16 mouse cellular contexts compared by ENCODE assay signal in genomic region chr4:156253043-156253442, GRCm38 (mm10). TPM values are rescaled to one million over a fixed set of nuclear protein-coding genes. Genes with fewer than 3 reads are reported as not detected.
DNase-seq lines count a peak whose midpoint lies in the region; ATAC-seq and TF ChIP-seq lines count a peak whose summit lies in the region.
"Had no signal": no experiment of that assay in that cellular context is flagged by ENCODE, and none has a peak within 500 bp of the region (broad histone marks: within the 10 kb centered on the region; RNA-seq: fewer than 3 reads in every experiment).

No protein-coding gene starts in this region.

- H3K27ac ChIP-seq in hindbrain, embryonic 11.5 days (ENCODE audit: low read depth, low read length) = peak overlapping the region; percentile 61; the same call in 1 of the 2 replicates
- no peak overlapping the region for H3K27ac ChIP-seq in hindbrain, postnatal 0 days
- peak overlapping the region; percentile 96 for H3K27ac ChIP-seq in liver, embryonic 15.5 days (replicated peaks)
- H3K27ac ChIP-seq: embryonic facial prominence, embryonic 13.5 days had no signal

- WGBS in hindbrain, embryonic 11.5 days = 46% methylated on average over 7 of the region's 7 CpGs
- WGBS in hindbrain, postnatal 0 days = 40% methylated on average over 7 of the region's 7 CpGs
- WGBS in liver, embryonic 15.5 days (ENCODE audit: insufficient replicate concordance) = 16% methylated on average over 7 of the region's 7 CpGs

- H3K9ac ChIP-seq in hindbrain, embryonic 11.5 days (ENCODE audit: low read depth, low read length) = no peak overlapping the region
- H3K9ac ChIP-seq in hindbrain, postnatal 0 days (replicated peaks; ENCODE audit: low read length) = no peak overlapping the region
- H3K9ac ChIP-seq in liver, embryonic 15.5 days = peak overlapping the region; percentile 60
- H3K9ac ChIP-seq: embryonic facial prominence, embryonic 13.5 days had no signal

- H3K36me3 ChIP-seq in hindbrain, embryonic 11.5 days (ENCODE audit: control insufficient read depth, insufficient read depth, low read length) = no peaks in the 10 kb centered on the region
- peaks cover 9% of the 10 kb centered on the region; the same call in 1 of the 2 replicates for H3K36me3 ChIP-seq in hindbrain, postnatal 0 days (ENCODE audit: insufficient read depth, low read length)
- peaks cover 32% of the 10 kb centered on the region for H3K36me3 ChIP-seq in G1E (replicated peaks)
- peaks cover 41% of the 10 kb centered on the region for H3K36me3 ChIP-seq in liver, embryonic 15.5 days (replicated peaks)

- no peak for TF ChIP-seq CTCF in hindbrain, postnatal 0 days (IDR thresholded peaks at IDR 0.05; ENCODE audit: low read depth)
- TF ChIP-seq CTCF in G1E (IDR thresholded peaks at IDR 0.05; ENCODE audit: low read depth, low read length) = no peak

- no peaks in the 10 kb centered on the region for H3K9me3 ChIP-seq in hindbrain, embryonic 11.5 days (ENCODE audit: control insufficient read depth, low read length)
- no peaks in the 10 kb centered on the region for H3K9me3 ChIP-seq in hindbrain, postnatal 0 days (ENCODE audit: low read length)
- H3K9me3 ChIP-seq in G1E (replicated peaks) = peaks cover 11% of the 10 kb centered on the region
- no peaks in the 10 kb centered on the region for H3K9me3 ChIP-seq in liver, embryonic 15.5 days (replicated peaks)
- H3K9me3 ChIP-seq: embryonic facial prominence, embryonic 13.5 days had no signal

- peaks cover 22% of the 10 kb centered on the region for H3K27me3 ChIP-seq in hindbrain, embryonic 11.5 days (ENCODE audit: control insufficient read depth, insufficient read depth, low read length)
- H3K27me3 ChIP-seq in hindbrain, postnatal 0 days (ENCODE audit: insufficient read depth, low read length) = 0 out of 2 replicates have a peak, but pooled peaks cover 3% of the 10 kb centered on the region
- H3K27me3 ChIP-seq in G1E (ENCODE audit: insufficient read depth, low read length) = no peaks in the 10 kb centered on the region
- H3K27me3 ChIP-seq in liver, embryonic 15.5 days = peaks cover 16% of the 10 kb centered on the region
- H3K27me3 ChIP-seq: CH12.LX had no signal

- no peak overlapping the region for H3K4me2 ChIP-seq in hindbrain, embryonic 11.5 days (replicated peaks; ENCODE audit: low read depth, low read length)
- H3K4me2 ChIP-seq in hindbrain, postnatal 0 days (ENCODE audit: low read depth, low read length) = no peak overlapping the region
- peak overlapping the region; percentile 69 for H3K4me2 ChIP-seq in liver, embryonic 15.5 days
- H3K4me2 ChIP-seq: embryonic facial prominence, embryonic 13.5 days had no signal

- intact Hi-C loops in left cerebral cortex, postnatal 36 days (cut with DNase I) = no loop called here

- DNase-seq in hindbrain, embryonic 11.5 days (ENCODE audit: low spot score) = no peak
- DNase-seq in hindbrain, postnatal 0 days (ENCODE audit: low spot score) = no peak
- DNase-seq in G1E (ENCODE audit: low spot score) = peak; percentile 70
- peak; percentile 67 for DNase-seq in c-Kit-negative CD71-positive TER-119-positive erythroid progenitor cells, embryonic 14.5 days (ENCODE audit: low read depth, low spot score)
- no peak for DNase-seq in frontal cortex, postnatal 10 days (ENCODE audit: low spot score in 2 of 2)
- DNase-seq in cerebellum, postnatal 36 days = no peak
- DNase-seq in left cerebral cortex, postnatal 36 days (ENCODE audit: low spot score in 2 of 2) = no peak
- DNase-seq: kidney, postnatal 36 days; right cerebral cortex, postnatal 14 days; thymus, postnatal 14 days had no signal

- 0 out of 2 replicates have a peak, but pooled peaks cover 2% of the 10 kb centered on the region for H3K4me1 ChIP-seq in hindbrain, embryonic 11.5 days (replicated peaks; ENCODE audit: control insufficient read depth, insufficient read depth, low read length)
- H3K4me1 ChIP-seq in hindbrain, postnatal 0 days (ENCODE audit: insufficient read depth, low read length) = 0 out of 2 replicates have a peak, but pooled peaks cover 4% of the 10 kb centered on the region
- H3K4me1 ChIP-seq in G1E (ENCODE audit: insufficient read depth, low read depth, low read length) = peaks cover 38% of the 10 kb centered on the region
- peaks cover 65% of the 10 kb centered on the region for H3K4me1 ChIP-seq in liver, embryonic 15.5 days (replicated peaks)

- no peak overlapping the region for H3K4me3 ChIP-seq in hindbrain, embryonic 11.5 days (ENCODE audit: low read depth, low read length)
- H3K4me3 ChIP-seq in hindbrain, postnatal 0 days (ENCODE audit: low read length) = no peak overlapping the region
- H3K4me3 ChIP-seq in G1E (ENCODE audit: low read depth, low read length) = no peak overlapping the region; the same call in 1 of the 2 replicates
- peak overlapping the region; percentile 42 for H3K4me3 ChIP-seq in liver, embryonic 15.5 days (replicated peaks)
- H3K4me3 ChIP-seq: embryonic facial prominence, embryonic 13.5 days; myocyte had no signal

- ATAC-seq in hindbrain, embryonic 11.5 days (ENCODE audit: low FRiP score) = peak; percentile 46
- no peak for ATAC-seq in hindbrain, postnatal 0 days
- ATAC-seq in G1E (ENCODE audit: extremely low read depth, insufficient number of reproducible peaks, low FRiP score, poor library complexity, severe bottlenecking) = peak; percentile 83
- peak; percentile 85 for ATAC-seq in liver, embryonic 15.5 days (ENCODE audit: insufficient read depth)
- ATAC-seq: lung, postnatal 0 days had no signal

RNA-seq across cellular contexts. Expression of gene Samd11, which starts 2.4 kb away (rescaled TPM):
- 1.8 and 3.1 TPM in 2 replicates for polyA plus RNA-seq in hindbrain, embryonic 11.5 days (2014; fragmentation: Nextera tagmentation; extraction: Ambion mirVana)
- total RNA-seq in hindbrain, postnatal 0 days (2014; rRNA removed) = 3.1 and 5.2 TPM in 2 replicates
- 1.8 and 2.9 TPM in 2 replicates for polyA plus RNA-seq in hindbrain, postnatal 0 days (2015; fragmentation: Nextera tagmentation; extraction: Ambion mirVana)
- total RNA-seq in G1E (2014; fragmentation: Nextera tagmentation) = 24.2 TPM in 1 of 2 replicates, not detected in the other
- 0.11 and 0.23 TPM in 2 replicates for total RNA-seq in G1E (2017)
- 0.07 and 0.12 TPM in 2 replicates for polyA plus RNA-seq in G1E (2012)
- polyA plus RNA-seq in liver, embryonic 15.5 days (2015; fragmentation: Nextera tagmentation; extraction: Ambion mirVana) = 37.0 and 42.2 TPM in 2 replicates
- total RNA-seq in left cerebral cortex, postnatal 36 days (2021) = 1 to 10 TPM; 3.9 to 4.7 TPM
- total RNA-seq: heart, postnatal 25 days had no signal

RNA-seq across cellular contexts. Expression of gene Noc2l, which starts 17.2 kb away (rescaled TPM):
- polyA plus RNA-seq in hindbrain, embryonic 11.5 days (2014; fragmentation: Nextera tagmentation; extraction: Ambion mirVana) = 78.0 and 78.6 TPM in 2 replicates
- 79.8 and 80.8 TPM in 2 replicates for total RNA-seq in hindbrain, postnatal 0 days (2014; rRNA removed)
- polyA plus RNA-seq in hindbrain, postnatal 0 days (2015; fragmentation: Nextera tagmentation; extraction: Ambion mirVana) = 40.9 and 43.8 TPM in 2 replicates
- total RNA-seq in G1E (2014; fragmentation: Nextera tagmentation) (131 and 141 TPM in 2 replicates), G1E (2017) (73.7 and 86.3 TPM in 2 replicates)
- polyA plus RNA-seq in G1E (2012) = 93.0 and 102 TPM in 2 replicates
- polyA plus RNA-seq in liver, embryonic 15.5 days (2015; fragmentation: Nextera tagmentation; extraction: Ambion mirVana) = 44.5 and 47.2 TPM in 2 replicates
- 10 to 100 TPM; 64.4 to 68.0 TPM for total RNA-seq in left cerebral cortex, postnatal 36 days (2021)

RNA-seq across cellular contexts. Expression of gene Plekhn1, which starts 18.4 kb away (rescaled TPM):
- 17.0 and 17.8 TPM in 2 replicates for polyA plus RNA-seq in hindbrain, embryonic 11.5 days (2014; fragmentation: Nextera tagmentation; extraction: Ambion mirVana)
- total RNA-seq in hindbrain, postnatal 0 days (2014; rRNA removed) = 52.9 and 55.3 TPM in 2 replicates
- 19.6 and 19.7 TPM in 2 replicates for polyA plus RNA-seq in hindbrain, postnatal 0 days (2015; fragmentation: Nextera tagmentation; extraction: Ambion mirVana)
- 14.7 and 19.4 TPM in 2 replicates for total RNA-seq in G1E (2014; fragmentation: Nextera tagmentation)
- total RNA-seq in G1E (2017) = 8.9 and 9.6 TPM in 2 replicates
- 11.3 and 13.4 TPM in 2 replicates for polyA plus RNA-seq in G1E (2012)
- 4.0 and 4.8 TPM in 2 replicates for polyA plus RNA-seq in liver, embryonic 15.5 days (2015; fragmentation: Nextera tagmentation; extraction: Ambion mirVana)
- 10 to 100 TPM; 32.4 to 42.9 TPM for total RNA-seq in left cerebral cortex, postnatal 36 days (2021)

RNA-seq across cellular contexts. Expression of gene Perm1, which starts 37.4 kb away (rescaled TPM):
- polyA plus RNA-seq in hindbrain, embryonic 11.5 days (2014; fragmentation: Nextera tagmentation; extraction: Ambion mirVana) = 1.1 and 1.4 TPM in 2 replicates
- total RNA-seq in hindbrain, postnatal 0 days (2014; rRNA removed) = 1.6 and 1.7 TPM in 2 replicates
- polyA plus RNA-seq in hindbrain, postnatal 0 days (2015; fragmentation: Nextera tagmentation; extraction: Ambion mirVana) = 1.2 and 1.3 TPM in 2 replicates
- not detected in 2 replicates for total RNA-seq in G1E (2014; fragmentation: Nextera tagmentation)
- 0.05 TPM in 1 of 2 replicates, not detected in the other for total RNA-seq in G1E (2017)
- not detected in 2 replicates for polyA plus RNA-seq in G1E (2012)
- polyA plus RNA-seq in liver, embryonic 15.5 days (2015; fragmentation: Nextera tagmentation; extraction: Ambion mirVana) = 0.20 and 0.32 TPM in 2 replicates
- total RNA-seq in left cerebral cortex, postnatal 36 days (2021) = under 1 TPM; 0.37 to 0.45 TPM

RNA-seq across cellular contexts. Expression of gene AW011738, which starts 49.9 kb away (rescaled TPM):
- polyA plus RNA-seq in hindbrain, embryonic 11.5 days (2014; fragmentation: Nextera tagmentation; extraction: Ambion mirVana) = 2.0 and 3.1 TPM in 2 replicates
- 4.6 and 5.0 TPM in 2 replicates for total RNA-seq in hindbrain, postnatal 0 days (2014; rRNA removed)
- polyA plus RNA-seq in hindbrain, postnatal 0 days (2015; fragmentation: Nextera tagmentation; extraction: Ambion mirVana) = 3.7 and 4.0 TPM in 2 replicates
- total RNA-seq in G1E (2014; fragmentation: Nextera tagmentation) (not detected in 2 replicates), G1E (2017) (0.11 TPM in 1 of 2 replicates, not detected in the other)
- not detected in 2 replicates for polyA plus RNA-seq in G1E (2012)
- polyA plus RNA-seq in liver, embryonic 15.5 days (2015; fragmentation: Nextera tagmentation; extraction: Ambion mirVana) = 1.1 and 1.3 TPM in 2 replicates
- total RNA-seq in left cerebral cortex, postnatal 36 days (2021) = 1 to 10 TPM; 4.0 to 5.8 TPM

Comparison
In these comparisons a context has a peak if more than half of its experiments do, and no peak if none do; other contexts are left out.
1. DNase-seq: peak in G1E (single experiment) and c-Kit-negative CD71-positive TER-119-positive erythroid progenitor cells, embryonic 14.5 days (single experiment); none in hindbrain, embryonic 11.5 days (single experiment), hindbrain, postnatal 0 days (single experiment), frontal cortex, postnatal 10 days (0 of 2), cerebellum, postnatal 36 days (0 of 2) and left cerebral cortex, postnatal 36 days (0 of 2).